Mouse (Mus musculus) heart, embryonic 10.5 days (tissue): ENCODE measurements around the gene Col24a1. TPM values are rescaled to one million over a fixed set of nuclear protein-coding genes. Genes with fewer than 3 reads are reported as not detected.
"Not testable (repeated sequence)": the region's sequence is repeated elsewhere in the genome, so short reads cannot be mapped to it uniquely, and the experiment has no call there.

ENCODE experiments used
- DNase-seq: peaks from one replicate; pipeline ENCODE4 v3.0.0-alpha.2; 2017; ENCODE audit warnings: low spot score
- H3K27ac ChIP-seq: fragments of 300-500 bp; sonication (generic); 2 replicates; pipeline ENCODE4 v1.5.1; 2016; ENCODE audit warnings: mild to moderate bottlenecking
- H3K27me3 ChIP-seq: fragments of 300-500 bp; sonication (generic); 2 replicates; pipeline ENCODE4 v1.6.1; 2016; ENCODE audit warnings: mild to moderate bottlenecking; ENCODE audit not compliant: poor library complexity, insufficient read depth, severe bottlenecking
- H3K36me3 ChIP-seq: fragments of 300-500 bp; sonication (generic); 2 replicates; pipeline ENCODE4 v1.6.1; 2016; ENCODE audit warnings: mild to moderate bottlenecking, moderate library complexity
- H3K4me1 ChIP-seq: fragments of 300-500 bp; sonication (generic); 2 replicates; pipeline ENCODE4 v1.6.1; 2016; ENCODE audit warnings: mild to moderate bottlenecking
- H3K4me3 ChIP-seq: fragments of 300-500 bp; sonication (generic); 2 replicates; pipeline ENCODE4 v1.5.1; 2016; ENCODE audit warnings: mild to moderate bottlenecking, moderate library complexity
- H3K9me3 ChIP-seq: fragments of 300-500 bp; sonication (generic); 2 replicates; pipeline ENCODE4 v1.6.1; 2016; ENCODE audit warnings: mild to moderate bottlenecking, moderate library complexity
- WGBS: fragments of 180-500 bp; shearing (Covaris S2); methylation state at CpG from one replicate; pipeline ENCODE4 v1.1.7; 2016; 5-methylcytosine and 5-hydroxymethylcytosine counted together
- polyA plus RNA-seq: library from polyadenylated mRNA; unstranded; fragments of >200 nt; fragmentation: Nextera tagmentation; extraction: Ambion mirVana; gene quantifications from 2 replicates; pipeline ENCODE4 v1.2.1, GENCODE M21; 2016

Gene Col24a1
- polyA plus RNA-seq, 1 experiment from 2014 or later: 0.34 TPM

DNA sequence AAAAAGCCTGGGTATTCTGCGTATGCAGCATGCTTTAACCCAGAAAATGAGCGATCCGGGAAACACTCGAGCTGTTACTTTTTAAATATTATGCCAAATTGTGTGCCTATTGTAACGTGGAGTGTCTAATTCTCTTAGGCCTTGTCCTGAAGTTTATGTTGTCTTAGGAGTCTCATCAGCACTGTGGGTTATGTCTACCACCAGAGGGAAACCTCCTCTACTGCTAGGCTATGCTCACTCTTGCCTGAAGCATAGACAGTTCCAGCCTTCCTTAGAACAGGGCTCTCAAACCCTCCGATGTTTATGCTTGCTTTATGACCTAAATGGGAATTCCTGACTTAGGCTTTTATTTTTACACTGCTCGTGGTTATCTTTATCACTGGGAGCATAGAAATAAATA, 146.8 kb downstream of the Col24a1 start:
- Histone ChIP-seq H3K4me3 (no peak overlapping the region), H3K9me3 (no peaks in the 10 kb centered on the region), H3K27ac (no peak overlapping the region), H3K4me1 (no peaks in the 10 kb centered on the region), H3K27me3 (no peaks in the 10 kb centered on the region), H3K36me3 (no peaks in the 10 kb centered on the region)
- no peak for DNase-seq
- 83% methylated on average over 7 of the region's 7 CpGs for WGBS

DNA sequence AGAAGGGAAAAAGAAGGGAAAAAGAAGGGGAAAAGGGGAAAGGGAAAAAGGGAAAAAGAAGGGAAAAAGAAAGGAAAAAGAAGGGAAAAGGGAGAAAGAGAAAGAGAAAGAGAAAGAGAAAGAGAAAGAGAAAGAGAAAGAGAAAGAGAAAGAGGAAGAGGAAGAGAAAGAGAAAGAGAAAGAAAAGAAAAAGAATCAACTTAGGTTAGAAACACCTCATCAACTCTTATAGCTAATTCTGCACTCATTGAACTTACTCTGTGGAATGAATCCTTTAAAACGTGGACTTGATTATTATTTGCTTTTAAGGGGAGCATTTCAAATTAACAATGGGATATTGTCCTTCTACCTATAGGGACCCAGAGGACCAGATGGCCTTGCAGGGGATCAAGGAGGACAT, 148.7 kb downstream of the Col24a1 start:
- no peaks in the 10 kb centered on the region for H3K9me3 ChIP-seq
- no peak overlapping the region for H3K27ac ChIP-seq
- no peaks in the 10 kb centered on the region for H3K36me3 ChIP-seq
- H3K4me3 ChIP-seq: no peak overlapping the region
- no peaks in the 10 kb centered on the region for H3K4me1 ChIP-seq
- WGBS: 75% methylated on average over 1 of the region's 1 CpGs
- no peaks in the 10 kb centered on the region for H3K27me3 ChIP-seq
- no peak for DNase-seq

DNA sequence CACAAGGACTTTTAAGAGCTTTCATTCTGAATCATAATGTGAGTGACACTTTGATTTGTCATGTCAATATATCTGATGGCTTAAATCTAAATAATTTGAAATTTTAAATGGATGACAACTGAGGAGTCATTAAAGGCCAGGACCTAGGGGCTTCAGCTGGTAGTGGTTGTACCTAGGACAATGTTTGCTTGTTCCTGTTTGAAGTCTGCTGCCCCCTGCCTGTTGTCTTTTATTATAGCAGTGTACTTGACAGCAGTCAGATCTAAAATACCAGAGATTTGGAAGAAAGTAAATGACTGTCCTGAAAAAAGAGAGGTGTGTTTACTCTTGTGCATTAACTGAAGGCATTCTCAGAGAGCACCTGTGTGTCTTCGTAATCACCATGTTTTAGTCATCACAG, 150.0 kb downstream of the Col24a1 start:
- Histone ChIP-seq H3K27ac (no peak overlapping the region), H3K9me3 (no peaks in the 10 kb centered on the region), H3K4me3 (no peak overlapping the region), H3K36me3 (no peaks in the 10 kb centered on the region), H3K4me1 (no peaks in the 10 kb centered on the region), H3K27me3 (no peaks in the 10 kb centered on the region)
- no peak for DNase-seq
- 86% methylated on average over 1 of the region's 1 CpGs for WGBS

DNA sequence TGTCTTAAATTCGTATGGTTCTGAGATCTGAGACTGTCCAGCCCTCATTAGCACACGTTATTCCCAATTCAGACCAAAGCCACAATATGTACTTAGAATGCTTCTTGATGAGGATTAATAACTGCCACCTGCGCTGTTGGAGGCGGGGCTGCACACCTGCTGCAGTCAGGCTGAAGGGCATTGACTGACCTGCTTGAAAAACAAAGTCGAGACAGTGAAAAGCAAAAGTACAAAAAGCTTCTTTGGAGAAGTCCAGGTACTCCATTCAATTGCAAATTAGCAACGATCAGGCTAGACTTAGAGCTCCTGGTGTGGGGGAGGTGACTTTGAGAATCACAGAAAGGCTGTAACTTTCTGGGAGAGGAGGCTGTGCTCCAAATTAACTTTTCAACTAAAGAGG, 150.9 kb downstream of the Col24a1 start:
- not testable (repeated sequence) for H3K27me3 ChIP-seq, H3K4me1 ChIP-seq, H3K4me3 ChIP-seq, H3K9me3 ChIP-seq, DNase-seq, H3K36me3 ChIP-seq, H3K27ac ChIP-seq
- WGBS: 71% methylated on average over 6 of the region's 6 CpGs

DNA sequence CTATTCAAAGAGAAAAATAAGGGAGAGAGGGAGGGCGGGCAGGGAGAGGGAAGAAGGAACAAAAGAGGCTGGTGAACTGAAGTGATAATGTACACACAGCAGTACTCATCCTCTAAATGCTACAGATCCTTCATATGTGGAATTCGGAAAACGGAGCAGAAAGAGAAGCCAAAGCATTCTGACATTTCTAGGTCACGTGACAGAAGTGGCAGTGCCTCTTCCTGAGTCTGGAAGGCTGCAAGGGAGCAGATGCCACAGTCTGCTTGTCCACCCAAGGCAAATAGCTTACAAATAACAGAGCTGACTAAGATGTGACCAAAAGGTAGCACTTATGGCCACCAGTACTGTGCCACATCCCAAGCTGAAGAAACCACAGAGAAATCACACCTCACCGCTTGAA, 164.8 kb downstream of the Col24a1 start:
- H3K27me3 ChIP-seq: peaks cover 46% of the 10 kb centered on the region
- 71% methylated on average over 5 of the region's 5 CpGs for WGBS

DNA sequence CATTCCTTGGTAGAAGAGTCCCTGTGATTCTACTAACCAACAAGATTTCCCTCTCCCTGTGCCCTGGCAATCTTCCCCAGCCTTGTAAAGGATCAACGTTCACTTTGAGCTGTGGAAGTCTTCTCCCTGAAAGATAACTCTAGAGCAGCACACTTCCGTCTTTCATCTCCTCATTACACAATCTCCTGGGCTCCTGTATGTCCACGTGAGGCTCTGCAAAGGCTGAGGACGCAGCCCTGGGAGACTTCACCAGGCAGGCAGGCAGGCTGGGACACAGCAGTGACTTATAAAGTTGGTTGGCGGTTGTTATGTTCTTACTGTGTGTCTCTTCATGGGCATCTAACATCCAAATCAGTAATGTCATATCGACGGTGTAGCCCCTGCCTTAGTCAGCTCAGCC, 170.1 kb downstream of the Col24a1 start:
- 33% methylated on average over 7 of the region's 7 CpGs for WGBS
- H3K4me3 ChIP-seq: no peak overlapping the region
- H3K27ac ChIP-seq: no peak overlapping the region
- DNase-seq: peak; percentile 78
- H3K27me3 ChIP-seq: peaks cover 59% of the 10 kb centered on the region
- H3K9me3 ChIP-seq: no peaks in the 10 kb centered on the region
- H3K36me3 ChIP-seq: no peaks in the 10 kb centered on the region
- peaks cover 18% of the 10 kb centered on the region for H3K4me1 ChIP-seq

More for the DNA sequence above, 164.8 kb downstream of the Col24a1 start:
- Histone ChIP-seq H3K4me1 (peaks cover 8% of the 10 kb centered on the region), H3K27ac (no peak overlapping the region), H3K4me3 (no peak overlapping the region), H3K36me3 (no peaks in the 10 kb centered on the region), H3K9me3 (no peaks in the 10 kb centered on the region)
- DNase-seq: no peak

DNA sequence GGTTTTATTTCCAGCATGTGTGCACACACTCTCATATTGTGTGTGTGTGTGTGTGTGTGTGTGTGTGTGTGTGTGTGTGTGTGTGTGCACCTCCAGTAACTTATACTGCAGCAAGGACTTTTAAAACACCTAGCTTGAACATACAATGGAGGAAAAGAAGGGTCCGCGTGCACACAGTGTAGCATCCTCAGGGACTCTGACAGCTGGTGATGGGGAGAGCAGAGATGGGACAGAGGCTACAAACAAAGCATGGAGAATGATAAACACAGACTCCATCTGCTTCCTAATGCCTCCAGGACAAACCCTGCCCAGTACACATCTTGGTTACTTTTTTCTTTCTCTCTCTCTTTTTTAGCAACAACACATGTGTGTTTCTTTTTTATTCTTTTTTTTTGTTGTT, 171.5 kb downstream of the Col24a1 start:
- H3K27ac ChIP-seq: no peak overlapping the region
- peaks cover 18% of the 10 kb centered on the region for H3K4me1 ChIP-seq
- H3K4me3 ChIP-seq: no peak overlapping the region
- no peaks in the 10 kb centered on the region for H3K9me3 ChIP-seq
- peaks cover 64% of the 10 kb centered on the region for H3K27me3 ChIP-seq
- 80% methylated on average over 2 of the region's 2 CpGs for WGBS
- no peak for DNase-seq
- H3K36me3 ChIP-seq: no peaks in the 10 kb centered on the region

DNA sequence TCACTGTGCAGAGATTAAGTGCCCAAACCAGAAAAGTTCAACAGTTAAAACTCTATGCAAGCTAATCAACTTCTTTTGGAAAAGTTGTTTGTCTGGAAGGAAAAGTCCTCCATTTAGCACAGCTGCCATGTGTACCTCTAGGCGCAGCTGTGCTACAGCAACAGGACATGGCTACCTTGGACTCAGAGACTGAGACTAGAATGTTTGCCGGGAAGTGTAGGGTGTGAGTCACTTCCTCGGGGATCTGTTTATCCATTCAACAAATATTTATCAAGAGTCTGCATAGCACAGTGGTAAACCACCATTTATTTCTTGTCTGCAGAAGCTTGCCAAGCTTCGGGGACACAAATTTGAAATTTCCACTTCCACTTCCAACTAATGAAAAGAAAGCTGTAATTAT, 178.8 kb downstream of the Col24a1 start:
- no peak overlapping the region for H3K27ac ChIP-seq

DNA sequence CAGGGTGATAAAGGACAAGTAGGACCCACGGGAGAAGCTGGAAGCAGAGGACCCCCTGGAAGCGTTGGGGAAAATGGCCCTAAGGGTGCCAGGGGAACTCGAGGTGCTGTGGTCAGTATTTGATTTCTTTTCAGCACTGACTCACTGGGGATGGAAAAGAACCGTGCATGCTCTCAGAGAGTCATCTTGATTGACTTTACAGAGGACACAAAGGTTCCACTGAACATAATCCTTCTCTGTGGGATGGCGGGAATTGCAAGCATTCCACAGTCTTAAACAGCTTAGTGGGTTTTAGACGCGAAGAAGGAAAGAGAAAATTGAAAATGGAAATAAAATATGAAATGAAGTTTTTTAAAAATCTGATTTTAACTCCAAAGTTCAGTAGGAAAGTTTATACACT, 181.9 kb downstream of the Col24a1 start:
- H3K27ac ChIP-seq: no peak overlapping the region
- H3K27me3 ChIP-seq: no peaks in the 10 kb centered on the region
- 0 out of 2 replicates have a peak, but pooled peaks cover 3% of the 10 kb centered on the region for H3K4me1 ChIP-seq
- 66% methylated on average over 7 of the region's 7 CpGs for WGBS
- H3K36me3 ChIP-seq: no peaks in the 10 kb centered on the region
- H3K9me3 ChIP-seq: no peaks in the 10 kb centered on the region
- no peak for DNase-seq
- no peak overlapping the region for H3K4me3 ChIP-seq

More for the DNA sequence above, 178.8 kb downstream of the Col24a1 start:
- 63% methylated on average over 4 of the region's 4 CpGs for WGBS
- no peak overlapping the region for H3K4me3 ChIP-seq
- 0 out of 2 replicates have a peak, but pooled peaks cover 3% of the 10 kb centered on the region for H3K4me1 ChIP-seq
- no peaks in the 10 kb centered on the region for H3K9me3 ChIP-seq
- no peak for DNase-seq
- no peaks in the 10 kb centered on the region for H3K36me3 ChIP-seq
- H3K27me3 ChIP-seq: peaks cover 20% of the 10 kb centered on the region

DNA sequence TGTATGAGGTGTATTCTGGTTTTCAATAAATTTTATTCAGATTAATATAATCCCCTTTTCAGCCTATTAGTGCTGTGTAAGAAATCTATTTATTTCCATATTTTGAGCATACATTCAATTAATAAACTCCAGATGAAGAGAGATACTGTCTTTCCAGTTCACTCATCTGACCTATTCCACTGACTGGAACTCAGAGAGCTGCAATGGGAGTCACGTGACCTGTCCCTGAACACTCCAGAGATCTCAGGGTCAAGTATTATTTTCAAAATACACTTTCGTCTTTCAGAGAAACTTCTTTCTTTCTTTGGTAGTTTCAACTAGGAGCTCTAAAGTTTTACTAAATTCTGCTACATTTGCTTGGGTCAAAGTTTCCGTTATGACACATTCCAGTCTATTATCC, 184.4 kb downstream of the Col24a1 start:
- no peak overlapping the region for H3K27ac ChIP-seq
- no peaks in the 10 kb centered on the region for H3K27me3 ChIP-seq
- 80% methylated on average over 3 of the region's 3 CpGs for WGBS
- H3K4me3 ChIP-seq: no peak overlapping the region
- H3K36me3 ChIP-seq: no peaks in the 10 kb centered on the region
- DNase-seq: no peak
- 0 out of 2 replicates have a peak, but pooled peaks cover 3% of the 10 kb centered on the region for H3K4me1 ChIP-seq
- H3K9me3 ChIP-seq: no peaks in the 10 kb centered on the region

DNA sequence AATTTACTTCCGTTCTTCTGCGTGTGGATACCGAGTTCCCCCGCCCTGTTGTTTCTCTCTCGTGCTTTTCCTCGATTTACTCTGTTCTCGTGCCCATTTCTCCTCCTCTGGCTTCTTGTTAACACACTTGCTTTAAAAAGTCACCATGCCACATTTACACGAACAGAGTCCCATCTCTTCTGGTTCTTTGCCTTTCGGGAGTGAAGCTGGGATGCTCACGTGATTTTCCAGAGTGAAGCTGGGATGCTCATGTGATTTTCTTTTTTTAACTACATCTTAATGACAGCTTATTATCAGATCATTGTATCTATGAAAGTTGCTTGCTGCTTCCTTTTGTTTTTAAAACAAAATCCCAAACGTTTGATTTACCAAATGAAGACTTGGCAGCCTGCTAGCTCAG, 184.8 kb downstream of the Col24a1 start:
- H3K4me3 ChIP-seq: no peak overlapping the region
- H3K27ac ChIP-seq: no peak overlapping the region
- WGBS: 77% methylated on average over 11 of the region's 11 CpGs
- no peaks in the 10 kb centered on the region for H3K36me3 ChIP-seq
- no peaks in the 10 kb centered on the region for H3K9me3 ChIP-seq
- no peak for DNase-seq
- H3K4me1 ChIP-seq: 0 out of 2 replicates have a peak, but pooled peaks cover 3% of the 10 kb centered on the region
- H3K27me3 ChIP-seq: no peaks in the 10 kb centered on the region

DNA sequence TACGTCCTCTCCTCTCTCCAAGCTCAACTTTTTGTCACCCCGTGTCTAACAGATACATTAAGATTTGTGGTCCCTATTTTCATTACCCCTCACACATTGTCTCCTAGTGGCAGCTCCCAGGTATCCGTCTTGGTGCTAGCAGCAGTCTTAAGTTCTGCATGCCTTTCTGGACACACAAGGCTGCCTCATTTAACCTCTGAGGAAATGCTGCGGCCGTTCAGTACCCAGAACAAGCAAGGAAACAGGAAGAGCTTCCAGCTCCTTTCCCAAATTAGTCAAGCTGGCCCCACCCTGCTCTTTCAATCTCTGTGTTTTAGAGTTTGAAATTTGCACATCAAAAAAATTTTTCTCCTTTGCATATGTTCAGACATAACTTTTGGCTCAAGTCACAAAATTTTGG, 186.2 kb downstream of the Col24a1 start:
- H3K27me3 ChIP-seq: no peaks in the 10 kb centered on the region
- H3K4me3 ChIP-seq: no peak overlapping the region
- 49% methylated on average over 5 of the region's 5 CpGs for WGBS
- no peaks in the 10 kb centered on the region for H3K36me3 ChIP-seq
- no peak for DNase-seq
- H3K4me1 ChIP-seq: 0 out of 2 replicates have a peak, but pooled peaks cover 3% of the 10 kb centered on the region
- H3K27ac ChIP-seq: no peak overlapping the region
- H3K9me3 ChIP-seq: no peaks in the 10 kb centered on the region

DNA sequence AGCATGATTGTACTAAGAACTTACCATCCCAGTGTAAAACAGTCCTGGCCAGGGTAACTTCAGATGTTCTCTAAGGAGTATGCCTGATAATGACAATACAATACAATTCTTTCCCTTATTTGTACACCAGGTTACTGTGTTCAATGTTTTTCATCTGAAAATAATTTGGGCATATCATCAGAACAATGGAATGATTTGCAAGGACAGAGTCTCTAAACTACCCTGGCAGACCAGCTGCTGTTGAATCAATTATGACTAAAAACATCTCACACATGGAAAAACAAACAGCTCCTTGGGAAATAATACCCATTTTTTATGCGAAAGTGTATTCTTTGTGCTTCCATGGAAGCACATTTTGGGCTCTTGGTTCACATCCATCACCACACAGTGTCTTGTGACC, 198.0 kb downstream of the Col24a1 start:
- H3K27me3 ChIP-seq: no peaks in the 10 kb centered on the region
- no peak for DNase-seq
- no peaks in the 10 kb centered on the region for H3K9me3 ChIP-seq
- H3K36me3 ChIP-seq: no peaks in the 10 kb centered on the region
- no peak overlapping the region for H3K4me3 ChIP-seq
- 81% methylated on average over 1 of the region's 1 CpGs for WGBS
- H3K4me1 ChIP-seq: no peaks in the 10 kb centered on the region
- no peak overlapping the region for H3K27ac ChIP-seq

DNA sequence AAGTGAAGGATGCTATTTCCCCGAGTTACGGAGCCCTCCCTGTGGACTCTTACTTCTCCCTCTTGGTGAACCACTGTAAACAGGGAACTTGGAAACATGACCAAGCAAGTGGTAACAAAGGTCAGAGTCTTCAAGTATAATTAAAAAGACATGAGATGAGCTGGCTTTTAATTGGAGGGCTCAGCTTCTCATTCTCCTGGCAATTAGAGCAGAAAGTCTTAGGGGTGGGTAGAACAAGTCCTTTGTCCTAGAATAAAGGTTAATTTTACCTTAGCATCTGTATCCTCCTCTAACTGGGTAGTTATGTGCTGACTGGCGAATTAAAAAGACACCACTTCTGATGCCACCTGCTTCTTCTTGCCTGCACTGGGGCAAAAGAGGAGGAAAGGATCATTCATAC, 199.1 kb downstream of the Col24a1 start:
- WGBS: 72% methylated on average over 3 of the region's 3 CpGs
- no peak overlapping the region for H3K4me3 ChIP-seq
- no peaks in the 10 kb centered on the region for H3K36me3 ChIP-seq
- no peak for DNase-seq
- no peak overlapping the region for H3K27ac ChIP-seq
- H3K4me1 ChIP-seq: no peaks in the 10 kb centered on the region
- no peaks in the 10 kb centered on the region for H3K27me3 ChIP-seq
- H3K9me3 ChIP-seq: no peaks in the 10 kb centered on the region
